Mouse (Mus musculus) kidney, embryonic 16.5 days (tissue): ENCODE data around the gene Grk5. TPM values are rescaled to one million over a fixed set of nuclear protein-coding genes. Genes with fewer than 3 reads are reported as not detected.
A peak's percentile ranks its signal among the peaks of the same experiment; 100 is the strongest.

ENCODE experiments used
- ATAC-seq: fragments of 200-750 bp; cut with Nextera tagmentation; 2 replicates; pipeline ENCODE4 v1.8.0; 2017; ENCODE audit warnings: moderate TSS enrichment; ENCODE audit not compliant: low FRiP score, low TSS enrichment
- H3K27ac ChIP-seq: fragments of 300-500 bp; sonication (generic); 2 replicates; pipeline ENCODE4 v1.5.1; 2014; ENCODE audit warnings: low read length
- H3K27me3 ChIP-seq: fragments of 300-500 bp; sonication (generic); 2 replicates; pipeline ENCODE4 v1.6.1; 2014; ENCODE audit warnings: low read length, control low read depth, mixed read lengths; ENCODE audit not compliant: insufficient read depth
- H3K36me3 ChIP-seq: fragments of 300-500 bp; sonication (generic); 2 replicates; pipeline ENCODE4 v1.6.1; 2014; ENCODE audit warnings: low read length, control low read depth, mixed read lengths; ENCODE audit not compliant: insufficient read depth
- H3K4me1 ChIP-seq: fragments of 300-500 bp; sonication (generic); 2 replicates; pipeline ENCODE4 v1.6.1; 2014; ENCODE audit warnings: low read length, control low read depth, mixed read lengths; ENCODE audit not compliant: insufficient read depth
- H3K4me2 ChIP-seq: fragments of 300-500 bp; sonication (generic); replicated peaks from 2 replicates; pipeline ENCODE4 v1.6.1; 2014; ENCODE audit warnings: low read depth, low read length
- H3K4me3 ChIP-seq: fragments of 300-500 bp; sonication (generic); 2 replicates; pipeline ENCODE4 v1.5.1; 2014; ENCODE audit warnings: mild to moderate bottlenecking, low read length
- H3K9ac ChIP-seq: fragments of 300-500 bp; sonication (generic); replicated peaks from 2 replicates; pipeline ENCODE4 v1.6.1; 2014; ENCODE audit warnings: low read length
- H3K9me3 ChIP-seq: fragments of 300-500 bp; sonication (generic); 2 replicates; pipeline ENCODE4 v1.6.1; 2016; ENCODE audit warnings: low read length, control low read depth
- WGBS: fragments of 180-500 bp; shearing (Covaris S2); extraction: QIAGEN DNeasy Blood & Tissue Kit; methylation state at CpG from one replicate; pipeline ENCODE4 v1.1.7; 2014; 5-methylcytosine and 5-hydroxymethylcytosine counted together
- polyA plus RNA-seq: library from polyadenylated mRNA; unstranded; fragments of >200 nt; fragmentation: Nextera tagmentation; extraction: Ambion mirVana; gene quantifications from 2 replicates; pipeline ENCODE4 v1.2.1, GENCODE M21; 2015

The Grk5 gene
- polyA plus RNA-seq, 1 experiment from 2014 or later, result 2.7 TPM

DNA sequence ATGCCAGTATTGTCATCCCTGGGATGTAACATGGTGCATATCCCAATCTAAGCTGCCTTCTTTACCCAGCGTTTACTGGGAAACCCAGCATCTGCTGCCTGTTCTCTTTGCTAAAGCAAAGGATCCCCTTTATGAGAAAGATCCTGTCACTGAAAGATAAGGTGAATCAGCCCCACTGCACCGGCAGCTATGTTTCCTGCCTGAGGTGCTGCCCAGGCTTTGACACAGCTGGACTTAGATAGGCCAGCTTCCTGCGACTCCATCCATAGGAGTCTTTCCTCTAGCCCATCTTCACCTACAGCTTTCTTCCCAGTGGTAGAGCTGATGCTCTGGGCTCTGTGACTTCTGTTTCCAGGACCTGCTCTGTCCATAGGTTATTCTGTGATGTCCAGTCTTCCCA lies 189.1 kb downstream of the Grk5 start:
- no peaks in the 10 kb centered on the region for H3K27me3 ChIP-seq
- H3K9ac ChIP-seq, result no peak overlapping the region
- no peak overlapping the region for H3K27ac ChIP-seq
- H3K4me3 ChIP-seq, result no peak overlapping the region
- H3K4me2 ChIP-seq, result no peak overlapping the region
- no peaks in the 10 kb centered on the region for H3K36me3 ChIP-seq
- no peaks in the 10 kb centered on the region for H3K4me1 ChIP-seq
- no peak for ATAC-seq
- H3K9me3 ChIP-seq, result no peaks in the 10 kb centered on the region
- WGBS, result 94% methylated on average over 3 of the region's 3 CpGs

DNA sequence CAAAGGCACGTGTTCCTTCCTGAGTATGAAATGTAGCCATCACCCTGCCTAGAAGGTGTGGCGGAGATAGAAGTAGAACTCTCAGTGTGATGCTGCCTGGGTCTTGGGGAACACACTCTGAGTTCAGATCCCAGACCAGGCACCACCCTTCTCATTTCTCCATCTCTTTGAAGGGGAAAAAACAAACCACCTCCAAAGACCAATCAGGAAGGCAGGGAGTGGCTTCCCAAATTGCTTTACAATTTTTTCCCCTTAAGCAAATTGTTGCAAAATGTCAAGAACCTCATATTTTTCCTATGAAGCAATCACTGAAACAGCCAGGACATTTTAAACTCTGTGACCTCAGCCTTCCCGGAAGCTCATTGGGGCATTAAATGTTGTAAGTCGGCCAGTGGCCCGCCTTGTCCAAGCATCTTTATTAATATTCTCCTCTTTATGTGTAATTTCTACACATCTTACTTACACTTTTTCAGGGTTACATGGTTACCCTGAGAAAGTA lies 190.8 kb downstream of the Grk5 start:
- no peaks in the 10 kb centered on the region for H3K27me3 ChIP-seq
- no peak overlapping the region for H3K9ac ChIP-seq
- no peaks in the 10 kb centered on the region for H3K36me3 ChIP-seq
- H3K4me1 ChIP-seq, result no peaks in the 10 kb centered on the region
- 89% methylated on average over 5 of the region's 5 CpGs for WGBS
- H3K9me3 ChIP-seq, result no peaks in the 10 kb centered on the region
- no peak overlapping the region for H3K4me3 ChIP-seq
- no peak for ATAC-seq
- H3K4me2 ChIP-seq, result no peak overlapping the region
- no peak overlapping the region for H3K27ac ChIP-seq

DNA sequence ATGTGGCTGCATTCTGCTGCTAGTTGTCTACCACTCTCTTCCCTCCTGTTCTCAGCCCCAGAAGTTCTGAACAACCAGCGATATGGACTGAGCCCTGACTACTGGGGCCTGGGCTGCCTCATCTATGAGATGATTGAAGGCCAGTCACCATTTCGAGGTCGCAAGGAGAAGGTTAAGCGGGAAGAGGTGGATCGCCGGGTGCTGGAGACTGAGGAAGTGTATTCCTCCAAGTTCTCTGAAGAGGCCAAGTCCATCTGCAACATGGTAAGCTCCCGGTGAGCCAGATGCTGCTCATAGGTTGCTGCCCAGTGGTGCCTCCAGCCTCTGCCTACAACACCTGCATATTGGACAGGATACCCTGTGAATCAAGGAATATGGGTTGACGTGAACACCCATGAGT lies 193.5 kb downstream of the Grk5 start:
- H3K4me1 ChIP-seq, result no peaks in the 10 kb centered on the region
- no peak overlapping the region for H3K4me3 ChIP-seq
- ATAC-seq, result no peak
- H3K4me2 ChIP-seq, result no peak overlapping the region
- H3K27me3 ChIP-seq, result no peaks in the 10 kb centered on the region
- H3K9me3 ChIP-seq, result no peaks in the 10 kb centered on the region
- no peak overlapping the region for H3K9ac ChIP-seq
- H3K36me3 ChIP-seq, result no peaks in the 10 kb centered on the region
- no peak overlapping the region for H3K27ac ChIP-seq
- 93% methylated on average over 8 of the region's 8 CpGs for WGBS

DNA sequence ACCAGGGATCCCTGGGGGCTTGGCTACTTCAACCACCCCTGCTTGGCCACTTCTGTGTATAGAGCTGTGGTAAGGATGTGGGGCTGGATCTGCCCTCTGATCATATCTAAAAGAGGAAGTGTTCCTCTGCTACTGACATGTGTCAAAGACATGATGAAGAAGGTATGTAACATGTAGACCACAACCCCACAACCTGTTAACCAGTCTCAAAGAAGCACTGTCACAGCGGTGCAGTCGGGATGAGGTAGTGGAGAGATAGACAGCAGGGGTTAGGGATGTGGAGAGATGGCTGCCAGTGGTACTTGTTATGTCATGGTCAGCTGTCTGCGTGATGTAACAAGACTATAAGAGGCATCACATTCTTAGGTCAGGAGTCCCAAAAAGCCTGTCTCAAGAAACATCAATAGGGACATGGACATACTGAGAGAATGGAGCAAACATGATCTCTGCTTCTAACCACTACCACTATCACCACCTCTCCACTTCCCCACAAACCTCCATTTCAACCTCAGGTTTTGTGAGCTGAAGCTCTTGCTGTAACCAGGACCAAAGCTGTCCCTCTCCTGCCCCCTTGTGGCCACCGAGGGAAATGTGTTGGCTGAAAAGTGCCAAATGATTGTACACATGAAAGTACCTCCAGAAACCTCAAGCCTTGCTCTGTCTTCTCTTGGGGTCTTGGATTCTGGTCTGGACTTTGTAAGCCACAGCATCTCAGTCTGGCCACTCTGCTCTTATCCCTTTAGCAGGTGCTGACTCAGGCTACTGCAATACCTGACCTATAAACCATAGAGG lies 194.8 kb downstream of the Grk5 start:
- no peaks in the 10 kb centered on the region for H3K27me3 ChIP-seq

DNA sequence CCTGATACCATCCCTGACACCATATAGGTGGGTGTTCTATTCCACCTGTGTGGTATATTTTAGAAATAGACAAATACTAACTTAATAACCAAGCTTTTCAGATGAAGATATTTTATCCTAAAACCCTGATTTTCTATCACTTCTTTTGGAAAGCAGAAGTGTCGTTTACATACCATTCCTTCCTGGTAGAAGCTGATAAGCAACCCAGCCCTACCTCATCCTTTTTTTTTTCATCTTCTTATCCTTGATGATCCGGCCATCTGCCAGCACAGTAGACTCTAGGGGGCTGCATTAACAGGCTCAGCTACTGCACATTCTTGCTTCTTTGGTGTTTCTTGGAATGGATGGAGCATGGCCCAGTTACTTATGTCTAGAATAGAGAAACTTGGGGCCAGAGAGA lies 195.7 kb downstream of the Grk5 start:
- Histone ChIP-seq H3K9me3 (no peaks in the 10 kb centered on the region), H3K27me3 (no peaks in the 10 kb centered on the region), H3K4me3 (no peak overlapping the region), H3K36me3 (no peaks in the 10 kb centered on the region; the same call in 1 of the 2 replicates), H3K27ac (no peak overlapping the region), H3K4me2 (no peak overlapping the region), H3K4me1 (no peaks in the 10 kb centered on the region), H3K9ac (no peak overlapping the region)
- 82% methylated on average over 2 of the region's 2 CpGs for WGBS
- no peak for ATAC-seq

More for the DNA sequence above, 194.8 kb downstream of the Grk5 start:
- no peaks in the 10 kb centered on the region for H3K9me3 ChIP-seq
- WGBS, result 50% methylated on average over 4 of the region's 4 CpGs
- no peak overlapping the region for H3K4me2 ChIP-seq
- no peak overlapping the region for H3K9ac ChIP-seq
- no peaks in the 10 kb centered on the region; the same call in 1 of the 2 replicates for H3K36me3 ChIP-seq
- no peak overlapping the region for H3K27ac ChIP-seq
- no peaks in the 10 kb centered on the region for H3K4me1 ChIP-seq
- ATAC-seq, result peak; percentile 69; the same call in 1 of the 2 replicates
- H3K4me3 ChIP-seq, result no peak overlapping the region

DNA sequence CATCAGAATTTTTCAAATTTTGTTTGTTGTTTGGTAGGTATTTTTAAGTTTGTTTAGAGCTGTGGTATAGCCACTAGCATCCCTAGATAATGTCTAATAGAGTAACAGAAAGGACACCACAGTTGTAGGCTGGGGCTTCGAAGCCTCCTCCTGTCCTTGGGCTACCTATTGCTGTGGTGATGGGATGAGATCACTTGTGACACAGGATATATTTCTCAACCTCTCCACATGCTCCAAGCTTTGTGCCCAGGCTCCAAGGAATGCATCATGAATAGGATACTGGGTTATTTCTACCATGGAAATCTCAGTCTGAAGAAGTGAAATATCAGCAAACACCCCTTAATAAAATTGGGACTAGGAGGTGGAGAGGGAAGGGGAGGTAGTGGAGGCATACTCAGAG lies 198.2 kb downstream of the Grk5 start:
- H3K9me3 ChIP-seq, result no peaks in the 10 kb centered on the region
- no peak overlapping the region for H3K9ac ChIP-seq
- no peaks in the 10 kb centered on the region for H3K4me1 ChIP-seq
- H3K36me3 ChIP-seq, result no peaks in the 10 kb centered on the region; the same call in 1 of the 2 replicates
- ATAC-seq, result no peak
- H3K27me3 ChIP-seq, result no peaks in the 10 kb centered on the region
- H3K4me3 ChIP-seq, result no peak overlapping the region
- 96% methylated on average over 1 of the region's 1 CpGs for WGBS
- no peak overlapping the region for H3K4me2 ChIP-seq
- H3K27ac ChIP-seq, result no peak overlapping the region

DNA sequence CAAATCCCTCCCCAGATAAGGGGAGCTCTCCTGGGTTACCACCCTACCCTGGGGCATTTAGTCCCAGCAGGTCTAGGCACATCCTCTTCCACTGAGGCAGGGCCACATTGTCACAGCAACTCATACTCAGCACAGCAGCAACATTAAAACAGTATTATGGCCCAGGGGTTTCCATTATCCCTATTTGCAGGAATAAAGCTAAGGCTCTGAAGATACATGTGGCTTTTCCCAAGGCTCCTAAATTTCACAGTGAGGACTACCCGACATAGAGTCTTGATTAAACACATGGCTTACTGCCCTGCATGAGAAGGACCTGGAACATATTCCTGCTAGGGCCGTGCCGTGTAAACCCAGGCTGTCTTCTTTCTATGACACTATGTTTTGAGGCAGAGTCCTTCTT lies 199.5 kb downstream of the Grk5 start:
- H3K4me3 ChIP-seq, result no peak overlapping the region
- no peaks in the 10 kb centered on the region for H3K27me3 ChIP-seq
- 96% methylated on average over 3 of the region's 3 CpGs for WGBS
- ATAC-seq, result no peak
- no peaks in the 10 kb centered on the region; the same call in 1 of the 2 replicates for H3K36me3 ChIP-seq
- H3K27ac ChIP-seq, result no peak overlapping the region
- no peaks in the 10 kb centered on the region for H3K9me3 ChIP-seq
- no peak overlapping the region for H3K9ac ChIP-seq
- H3K4me2 ChIP-seq, result no peak overlapping the region
- H3K4me1 ChIP-seq, result no peaks in the 10 kb centered on the region

DNA sequence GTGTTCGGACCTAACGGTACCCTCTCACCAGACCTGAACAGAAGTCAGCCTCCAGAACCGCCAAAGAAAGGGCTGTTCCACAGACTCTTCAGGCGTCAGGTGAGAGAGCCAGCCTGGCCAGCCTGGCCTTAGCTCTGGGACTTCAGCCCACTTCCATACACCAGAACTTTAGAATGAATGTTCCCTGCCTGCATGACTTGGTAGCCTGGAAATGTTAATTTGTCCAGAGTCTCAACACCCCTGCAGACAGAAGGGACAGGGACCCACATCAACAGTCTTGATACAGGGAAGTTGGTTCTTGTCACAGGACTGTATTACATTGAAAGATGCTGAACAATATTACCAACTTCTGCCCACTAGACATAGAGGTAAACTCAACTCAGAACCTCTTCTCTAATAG lies 201.0 kb downstream of the Grk5 start:
- Histone ChIP-seq H3K4me1 (no peaks in the 10 kb centered on the region), H3K36me3 (no peaks in the 10 kb centered on the region; the same call in 1 of the 2 replicates), H3K4me3 (no peak overlapping the region), H3K27me3 (no peaks in the 10 kb centered on the region), H3K9me3 (no peaks in the 10 kb centered on the region), H3K4me2 (no peak overlapping the region), H3K27ac (no peak overlapping the region), H3K9ac (no peak overlapping the region)
- no peak for ATAC-seq
- WGBS, result 90% methylated on average over 4 of the region's 4 CpGs

DNA sequence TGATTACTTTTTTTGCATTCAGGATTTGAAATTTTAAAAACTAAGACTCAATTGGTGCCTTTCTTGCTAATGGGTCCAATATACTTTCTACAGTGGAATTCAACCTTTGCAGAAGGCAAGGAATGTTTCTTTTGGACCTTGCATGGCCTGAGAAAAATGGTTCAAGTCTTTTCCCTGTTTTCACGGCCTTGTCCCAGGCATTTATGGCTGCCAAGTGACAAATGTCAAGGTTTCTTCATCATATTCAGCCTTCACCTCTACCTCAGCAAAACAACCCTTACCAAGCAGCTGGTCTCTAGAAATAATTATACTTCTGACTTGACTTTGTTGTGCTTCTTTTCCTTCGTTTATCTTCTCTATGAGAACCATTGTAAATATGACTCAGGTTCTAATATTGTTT lies 207.2 kb downstream of the Grk5 start:
- H3K4me3 ChIP-seq, result no peak overlapping the region
- H3K4me2 ChIP-seq, result no peak overlapping the region
- ATAC-seq, result no peak
- H3K27ac ChIP-seq, result no peak overlapping the region
- no peaks in the 10 kb centered on the region for H3K9me3 ChIP-seq
- no peaks in the 10 kb centered on the region; the same call in 1 of the 2 replicates for H3K36me3 ChIP-seq
- no peaks in the 10 kb centered on the region for H3K27me3 ChIP-seq
- WGBS, result 84% methylated on average over 2 of the region's 2 CpGs
- H3K9ac ChIP-seq, result no peak overlapping the region
- no peaks in the 10 kb centered on the region for H3K4me1 ChIP-seq

DNA sequence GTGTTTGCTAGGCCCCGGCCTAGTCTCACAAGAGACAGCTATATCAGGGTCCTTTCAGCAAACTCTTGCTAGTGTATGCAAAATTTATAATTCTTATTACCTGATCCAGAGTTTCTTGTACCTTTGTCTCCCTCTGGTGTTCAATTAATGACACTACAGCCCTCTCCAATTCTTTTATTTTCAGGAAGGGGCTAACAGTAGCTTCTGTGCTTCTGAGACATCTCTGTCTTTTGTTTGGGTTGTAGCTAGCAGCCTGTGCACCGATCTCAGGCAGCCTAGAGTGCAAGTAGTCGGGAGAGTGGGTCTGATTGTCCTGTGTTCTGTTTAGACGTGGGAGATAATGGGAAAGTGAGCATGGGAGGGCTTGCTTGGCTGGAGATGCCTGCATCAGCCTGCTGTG lies 208.2 kb downstream of the Grk5 start:
- Histone ChIP-seq H3K27me3 (no peaks in the 10 kb centered on the region), H3K4me3 (no peak overlapping the region), H3K9me3 (no peaks in the 10 kb centered on the region), H3K9ac (no peak overlapping the region), H3K27ac (no peak overlapping the region), H3K36me3 (no peaks in the 10 kb centered on the region; the same call in 1 of the 2 replicates), H3K4me2 (no peak overlapping the region), H3K4me1 (no peaks in the 10 kb centered on the region)
- ATAC-seq, result no peak
- 21% methylated on average over 4 of the region's 4 CpGs for WGBS
